Mouse (Mus musculus): Measurements from ENCODE around the gene Pde7b. TPM values are rescaled to one million over a fixed set of nuclear protein-coding genes. Genes with fewer than 3 reads are reported as not detected.

Pde7b gene
- polyA plus RNA-seq, 1 experiment from 2014 or later: 1.5 TPM

GRCm38 (mm10) chr10:20395778-20396177 lies 329.1 kb downstream of the Pde7b start:
- Histone ChIP-seq H3K9ac (ENCODE audit: low read depth, low read length) (no peak overlapping the region), H3K9me3 (ENCODE audit: control insufficient read depth) (no peaks in the 10 kb centered on the region), H3K27me3 (replicated peaks; ENCODE audit: control insufficient read depth, insufficient read depth, low read length) (no peaks in the 10 kb centered on the region), H3K36me3 (ENCODE audit: control insufficient read depth, insufficient read depth) (no peaks in the 10 kb centered on the region), H3K4me2 (replicated peaks; ENCODE audit: low read depth) (no peak overlapping the region), H3K4me3 (ENCODE audit: low read depth, low read length) (no peak overlapping the region), H3K4me1 (replicated peaks; ENCODE audit: control insufficient read depth, insufficient read depth, low read length) (no peaks in the 10 kb centered on the region), H3K27ac (ENCODE audit: low read depth, low read length) (no peak overlapping the region)
- TF ChIP-seq CTCF (IDR thresholded peaks at IDR 0.05; ENCODE audit: low read depth): no peak
- WGBS: 95% methylated on average over 3 of the region's 3 CpGs
- no peak for ATAC-seq

- no peak overlapping the region for H3K9ac ChIP-seq (ENCODE audit: low read depth, low read length)
These were observed 330.1 kb downstream of the Pde7b start for GRCm38 (mm10) chr10:20394815-20395214.

GRCm38 (mm10) chr10:20390568-20390967 lies 334.3 kb downstream of the Pde7b start:
- no peaks in the 10 kb centered on the region for H3K9me3 ChIP-seq (ENCODE audit: control insufficient read depth)
- no peak overlapping the region for H3K9ac ChIP-seq (ENCODE audit: low read depth, low read length)
- H3K4me2 ChIP-seq (replicated peaks; ENCODE audit: low read depth): no peak overlapping the region
- no peaks in the 10 kb centered on the region for H3K4me1 ChIP-seq (replicated peaks; ENCODE audit: control insufficient read depth, insufficient read depth, low read length)
- 63% methylated on average over 3 of the region's 3 CpGs for WGBS
- no peak overlapping the region for H3K27ac ChIP-seq (ENCODE audit: low read depth, low read length)
- ATAC-seq: no peak
- H3K4me3 ChIP-seq (ENCODE audit: low read depth, low read length): no peak overlapping the region
- TF ChIP-seq CTCF (IDR thresholded peaks at IDR 0.05; ENCODE audit: low read depth): no peak
- H3K27me3 ChIP-seq (replicated peaks; ENCODE audit: control insufficient read depth, insufficient read depth, low read length): no peaks in the 10 kb centered on the region
- no peaks in the 10 kb centered on the region for H3K36me3 ChIP-seq (ENCODE audit: control insufficient read depth, insufficient read depth)

More at GRCm38 (mm10) chr10:20394815-20395214, 330.1 kb downstream of the Pde7b start:
- TF ChIP-seq CTCF (IDR thresholded peaks at IDR 0.05; ENCODE audit: low read depth): no peak
- Histone ChIP-seq H3K4me3 (ENCODE audit: low read depth, low read length) (no peak overlapping the region), H3K9me3 (ENCODE audit: control insufficient read depth) (no peaks in the 10 kb centered on the region), H3K4me2 (replicated peaks; ENCODE audit: low read depth) (no peak overlapping the region), H3K36me3 (ENCODE audit: control insufficient read depth, insufficient read depth) (no peaks in the 10 kb centered on the region), H3K27me3 (replicated peaks; ENCODE audit: control insufficient read depth, insufficient read depth, low read length) (no peaks in the 10 kb centered on the region), H3K4me1 (replicated peaks; ENCODE audit: control insufficient read depth, insufficient read depth, low read length) (no peaks in the 10 kb centered on the region), H3K27ac (ENCODE audit: low read depth, low read length) (no peak overlapping the region)
- 41% methylated on average over 5 of the region's 5 CpGs for WGBS
- ATAC-seq: no peak

GRCm38 (mm10) chr10:20382807-20383419 lies 342.0 kb downstream of the Pde7b start:
- WGBS: 77% methylated on average over 6 of the region's 6 CpGs
- Histone ChIP-seq H3K9ac (ENCODE audit: low read depth, low read length) (no peak overlapping the region), H3K27me3 (replicated peaks; ENCODE audit: control insufficient read depth, insufficient read depth, low read length) (no peaks in the 10 kb centered on the region)

GRCm38 (mm10) chr10:20381352-20381751 lies 343.5 kb downstream of the Pde7b start:
- Histone ChIP-seq H3K4me2 (replicated peaks; ENCODE audit: low read depth) (no peak overlapping the region), H3K27ac (ENCODE audit: low read depth, low read length) (no peak overlapping the region)
- WGBS: 73% methylated on average over 3 of the region's 3 CpGs

More at GRCm38 (mm10) chr10:20382807-20383419, 342.0 kb downstream of the Pde7b start:
- no peaks in the 10 kb centered on the region for H3K36me3 ChIP-seq (ENCODE audit: control insufficient read depth, insufficient read depth)
- H3K4me3 ChIP-seq (ENCODE audit: low read depth, low read length): no peak overlapping the region
- no peak for TF ChIP-seq CTCF (IDR thresholded peaks at IDR 0.05; ENCODE audit: low read depth)
- H3K4me1 ChIP-seq (replicated peaks; ENCODE audit: control insufficient read depth, insufficient read depth, low read length): no peaks in the 10 kb centered on the region
- no peak overlapping the region for H3K27ac ChIP-seq (ENCODE audit: low read depth, low read length)
- no peaks in the 10 kb centered on the region for H3K9me3 ChIP-seq (ENCODE audit: control insufficient read depth)
- H3K4me2 ChIP-seq (replicated peaks; ENCODE audit: low read depth): no peak overlapping the region
- no peak for ATAC-seq

GRCm38 (mm10) chr10:20380798-20381197 lies 344.1 kb downstream of the Pde7b start:
- H3K4me1 ChIP-seq (replicated peaks; ENCODE audit: control insufficient read depth, insufficient read depth, low read length): no peaks in the 10 kb centered on the region
- no peak overlapping the region for H3K4me3 ChIP-seq (ENCODE audit: low read depth, low read length)
- no peaks in the 10 kb centered on the region for H3K9me3 ChIP-seq (ENCODE audit: control insufficient read depth)
- H3K36me3 ChIP-seq (ENCODE audit: control insufficient read depth, insufficient read depth): no peaks in the 10 kb centered on the region
- ATAC-seq: no peak
- TF ChIP-seq CTCF (IDR thresholded peaks at IDR 0.05; ENCODE audit: low read depth): no peak
- H3K9ac ChIP-seq (ENCODE audit: low read depth, low read length): no peak overlapping the region
- no peaks in the 10 kb centered on the region for H3K27me3 ChIP-seq (replicated peaks; ENCODE audit: control insufficient read depth, insufficient read depth, low read length)
- H3K27ac ChIP-seq (ENCODE audit: low read depth, low read length): no peak overlapping the region
- WGBS: 80% methylated on average over 3 of the region's 3 CpGs
- H3K4me2 ChIP-seq (replicated peaks; ENCODE audit: low read depth): no peak overlapping the region

More at GRCm38 (mm10) chr10:20381352-20381751, 343.5 kb downstream of the Pde7b start:
- ATAC-seq: no peak
- Histone ChIP-seq H3K4me1 (replicated peaks; ENCODE audit: control insufficient read depth, insufficient read depth, low read length) (no peaks in the 10 kb centered on the region), H3K9ac (ENCODE audit: low read depth, low read length) (no peak overlapping the region), H3K36me3 (ENCODE audit: control insufficient read depth, insufficient read depth) (no peaks in the 10 kb centered on the region), H3K27me3 (replicated peaks; ENCODE audit: control insufficient read depth, insufficient read depth, low read length) (no peaks in the 10 kb centered on the region), H3K4me3 (ENCODE audit: low read depth, low read length) (no peak overlapping the region), H3K9me3 (ENCODE audit: control insufficient read depth) (no peaks in the 10 kb centered on the region)
- no peak for TF ChIP-seq CTCF (IDR thresholded peaks at IDR 0.05; ENCODE audit: low read depth)

All from intestine, postnatal 0 days (tissue).